Mouse (Mus musculus): ENCODE results near the gene Socs2. TPM values are rescaled to one million over a fixed set of nuclear protein-coding genes. Genes with fewer than 3 reads are reported as not detected.

The Socs2 gene
- polyA plus RNA-seq, 1 experiment from 2014 or later, result 124 TPM

GRCm38 (mm10) chr10:95442334-95442733 lies 25.4 kb upstream of the Socs2 start:
- no peak for TF ChIP-seq CTCF (IDR thresholded peaks at IDR 0.05; ENCODE audit: low read depth)
- DNase-seq (ENCODE audit: low spot score), result no peak
- 64% methylated on average over 4 of the region's 4 CpGs for WGBS

GRCm38 (mm10) chr10:95440566-95440965 lies 23.6 kb upstream of the Socs2 start:
- Histone ChIP-seq H3K4me1 (replicated peaks; ENCODE audit: insufficient read depth, low read length) (no peaks in the 10 kb centered on the region), H3K4me2 (ENCODE audit: low read length) (no peak overlapping the region), H3K4me3 (replicated peaks; ENCODE audit: low read depth, low read length) (no peak overlapping the region), H3K36me3 (ENCODE audit: insufficient read depth, low read length) (no peaks in the 10 kb centered on the region), H3K9ac (ENCODE audit: low read depth, low read length) (no peak overlapping the region), H3K27ac (no peak overlapping the region), H3K9me3 (replicated peaks; ENCODE audit: low read length) (no peaks in the 10 kb centered on the region), H3K27me3 (ENCODE audit: insufficient read depth, low read length) (no peaks in the 10 kb centered on the region)
- no peak for DNase-seq (ENCODE audit: low spot score)
- peak; percentile 71 for ATAC-seq (replicated peaks; ENCODE audit: low FRiP score, low read depth)
- WGBS, result 46% methylated on average over 2 of the region's 2 CpGs
- TF ChIP-seq CTCF (IDR thresholded peaks at IDR 0.05; ENCODE audit: low read depth), result peak; percentile 45

More at GRCm38 (mm10) chr10:95442334-95442733, 25.4 kb upstream of the Socs2 start:
- H3K27ac ChIP-seq, result no peak overlapping the region
- no peaks in the 10 kb centered on the region for H3K27me3 ChIP-seq (ENCODE audit: insufficient read depth, low read length)
- no peaks in the 10 kb centered on the region for H3K4me1 ChIP-seq (replicated peaks; ENCODE audit: insufficient read depth, low read length)
- ATAC-seq (replicated peaks; ENCODE audit: low FRiP score, low read depth), result no peak
- no peaks in the 10 kb centered on the region for H3K36me3 ChIP-seq (ENCODE audit: insufficient read depth, low read length)
- no peaks in the 10 kb centered on the region for H3K9me3 ChIP-seq (replicated peaks; ENCODE audit: low read length)
- H3K4me2 ChIP-seq (ENCODE audit: low read length), result no peak overlapping the region
- H3K4me3 ChIP-seq (replicated peaks; ENCODE audit: low read depth, low read length), result no peak overlapping the region
- H3K9ac ChIP-seq (ENCODE audit: low read depth, low read length), result no peak overlapping the region

DNA sequence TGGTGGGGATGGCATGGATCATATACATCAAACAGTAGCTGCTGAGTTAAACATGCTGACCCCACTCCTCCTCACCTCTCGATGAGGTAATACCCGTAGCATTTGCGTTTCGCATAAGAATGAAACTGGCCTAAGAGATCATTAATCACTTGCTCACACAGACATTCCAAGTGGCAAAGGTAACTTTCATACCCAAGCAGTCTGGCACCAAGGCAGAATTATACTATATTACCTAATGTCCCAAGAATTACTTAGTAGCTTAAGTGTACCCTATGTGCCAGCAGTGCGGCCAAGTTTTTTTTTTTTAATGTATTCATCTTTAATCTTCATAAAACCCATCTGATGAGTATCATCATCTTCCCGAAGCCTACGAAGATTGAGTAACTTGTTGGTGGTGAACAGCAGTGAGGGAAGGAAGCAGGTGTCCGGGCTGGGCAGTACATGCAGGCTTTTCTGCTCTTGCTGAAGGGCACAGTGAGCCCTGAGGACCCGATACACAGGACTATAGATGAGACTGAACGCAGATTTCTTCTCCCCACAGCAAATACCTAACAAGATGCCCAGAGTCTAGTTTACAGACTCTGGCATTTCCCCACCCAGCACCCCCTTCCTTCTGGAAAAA lies 22.8 kb upstream of the Socs2 start:
- no peak for DNase-seq (ENCODE audit: low spot score)
- H3K27ac ChIP-seq, result no peak overlapping the region
- WGBS, result 89% methylated on average over 10 of the region's 10 CpGs
- H3K4me3 ChIP-seq (replicated peaks; ENCODE audit: low read depth, low read length), result no peak overlapping the region
- no peak overlapping the region for H3K9ac ChIP-seq (ENCODE audit: low read depth, low read length)
- H3K4me1 ChIP-seq (replicated peaks; ENCODE audit: insufficient read depth, low read length), result no peaks in the 10 kb centered on the region
- no peak for TF ChIP-seq CTCF (IDR thresholded peaks at IDR 0.05; ENCODE audit: low read depth)
- no peaks in the 10 kb centered on the region for H3K36me3 ChIP-seq (ENCODE audit: insufficient read depth, low read length)
- ATAC-seq (replicated peaks; ENCODE audit: low FRiP score, low read depth), result 0 out of 2 replicates have a peak, but pooled peaks have one; percentile 33
- H3K9me3 ChIP-seq (replicated peaks; ENCODE audit: low read length), result no peaks in the 10 kb centered on the region
- no peaks in the 10 kb centered on the region for H3K27me3 ChIP-seq (ENCODE audit: insufficient read depth, low read length)
- H3K4me2 ChIP-seq (ENCODE audit: low read length), result no peak overlapping the region

GRCm38 (mm10) chr10:95438941-95439340 lies 22.0 kb upstream of the Socs2 start:
- DNase-seq (ENCODE audit: low spot score) (no peak), ATAC-seq (replicated peaks; ENCODE audit: low FRiP score, low read depth) (no peak)
- no peak for TF ChIP-seq CTCF (IDR thresholded peaks at IDR 0.05; ENCODE audit: low read depth)
- Histone ChIP-seq H3K9ac (ENCODE audit: low read depth, low read length) (no peak overlapping the region), H3K4me1 (replicated peaks; ENCODE audit: insufficient read depth, low read length) (no peaks in the 10 kb centered on the region), H3K36me3 (ENCODE audit: insufficient read depth, low read length) (no peaks in the 10 kb centered on the region), H3K4me2 (ENCODE audit: low read length) (no peak overlapping the region), H3K9me3 (replicated peaks; ENCODE audit: low read length) (no peaks in the 10 kb centered on the region), H3K4me3 (replicated peaks; ENCODE audit: low read depth, low read length) (no peak overlapping the region), H3K27ac (no peak overlapping the region), H3K27me3 (ENCODE audit: insufficient read depth, low read length) (no peaks in the 10 kb centered on the region)
- 48% methylated on average over 11 of the region's 11 CpGs for WGBS

GRCm38 (mm10) chr10:95430271-95430670 lies 13.3 kb upstream of the Socs2 start:
- TF ChIP-seq CTCF (IDR thresholded peaks at IDR 0.05; ENCODE audit: low read depth), result no peak
- Histone ChIP-seq H3K36me3 (ENCODE audit: insufficient read depth, low read length) (no peaks in the 10 kb centered on the region), H3K9ac (ENCODE audit: low read depth, low read length) (no peak overlapping the region), H3K4me3 (replicated peaks; ENCODE audit: low read depth, low read length) (no peak overlapping the region), H3K4me2 (ENCODE audit: low read length) (no peak overlapping the region), H3K27ac (no peak overlapping the region), H3K9me3 (replicated peaks; ENCODE audit: low read length) (no peaks in the 10 kb centered on the region), H3K4me1 (replicated peaks; ENCODE audit: insufficient read depth, low read length) (no peaks in the 10 kb centered on the region), H3K27me3 (ENCODE audit: insufficient read depth, low read length) (no peaks in the 10 kb centered on the region)
- 90% methylated on average over 10 of the region's 10 CpGs for WGBS
- DNase-seq (ENCODE audit: low spot score), result no peak
- ATAC-seq (replicated peaks; ENCODE audit: low FRiP score, low read depth), result no peak

DNA sequence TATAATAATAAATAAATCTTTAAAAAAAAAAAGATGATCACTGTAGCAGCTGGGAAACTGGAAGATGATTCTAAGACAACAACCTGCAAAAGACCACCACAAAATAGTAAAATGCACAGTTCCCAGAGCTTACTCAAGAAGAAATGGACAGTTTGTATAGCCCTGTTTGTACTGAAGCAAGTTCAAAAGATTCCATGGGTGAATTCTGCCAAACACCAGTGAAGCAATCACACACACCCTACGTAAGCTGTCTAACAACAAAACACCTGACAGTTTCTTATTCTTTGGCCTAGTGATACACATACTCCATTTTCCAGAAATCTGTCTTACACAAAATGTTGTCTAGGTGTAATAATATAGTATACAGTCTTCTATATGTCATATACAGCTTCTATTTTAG lies 12.1 kb upstream of the Socs2 start:
- ATAC-seq (replicated peaks; ENCODE audit: low FRiP score, low read depth), result no peak

More for the DNA sequence above, 12.1 kb upstream of the Socs2 start:
- H3K27ac ChIP-seq, result no peak overlapping the region
- no peaks in the 10 kb centered on the region for H3K4me1 ChIP-seq (replicated peaks; ENCODE audit: insufficient read depth, low read length)
- no peaks in the 10 kb centered on the region for H3K27me3 ChIP-seq (ENCODE audit: insufficient read depth, low read length)
- H3K9me3 ChIP-seq (replicated peaks; ENCODE audit: low read length), result no peaks in the 10 kb centered on the region
- no peak overlapping the region for H3K4me3 ChIP-seq (replicated peaks; ENCODE audit: low read depth, low read length)
- H3K4me2 ChIP-seq (ENCODE audit: low read length), result no peak overlapping the region
- no peak overlapping the region for H3K9ac ChIP-seq (ENCODE audit: low read depth, low read length)
- no peak for TF ChIP-seq CTCF (IDR thresholded peaks at IDR 0.05; ENCODE audit: low read depth)
- H3K36me3 ChIP-seq (ENCODE audit: insufficient read depth, low read length), result no peaks in the 10 kb centered on the region
- no peak for DNase-seq (ENCODE audit: low spot score)
- WGBS, result 94% methylated on average over 1 of the region's 1 CpGs

Data from kidney, postnatal 0 days (tissue).